Mouse (Mus musculus): ENCODE results near the gene B3gnt2. TPM values are rescaled to one million over a fixed set of nuclear protein-coding genes. Genes with fewer than 3 reads are reported as not detected.

The B3gnt2 gene
- polyA plus RNA-seq, 1 experiment from 2014 or later, result 5.5 TPM

GRCm38 (mm10) chr11:22779821-22780551 lies 80.8 kb downstream of the B3gnt2 start:
- H3K4me3 ChIP-seq, result no peak overlapping the region
- H3K9ac ChIP-seq, result no peak overlapping the region
- no peaks in the 10 kb centered on the region for H3K27me3 ChIP-seq (replicated peaks)
- 44% methylated on average over 6 of the region's 6 CpGs for WGBS (ENCODE audit: insufficient replicate concordance)
- peaks cover 20% of the 10 kb centered on the region for H3K4me1 ChIP-seq
- no peaks in the 10 kb centered on the region for H3K9me3 ChIP-seq (replicated peaks)
- 0 out of 2 replicates have a peak overlapping the region, but pooled peaks have one; percentile 30 for H3K27ac ChIP-seq
- no peak for ATAC-seq
- H3K36me3 ChIP-seq, result no peaks in the 10 kb centered on the region; the same call in 1 of the 2 replicates
- no peak overlapping the region for H3K4me2 ChIP-seq

GRCm38 (mm10) chr11:22778596-22778995 lies 82.2 kb downstream of the B3gnt2 start:
- ATAC-seq, result no peak
- Histone ChIP-seq H3K36me3 (no peaks in the 10 kb centered on the region; the same call in 1 of the 2 replicates), H3K4me2 (no peak overlapping the region), H3K27me3 (replicated peaks) (no peaks in the 10 kb centered on the region), H3K9ac (no peak overlapping the region), H3K27ac (no peak overlapping the region), H3K4me3 (no peak overlapping the region), H3K9me3 (replicated peaks) (no peaks in the 10 kb centered on the region), H3K4me1 (peaks cover 20% of the 10 kb centered on the region)
- 63% methylated on average over 3 of the region's 3 CpGs for WGBS (ENCODE audit: insufficient replicate concordance)

GRCm38 (mm10) chr11:22777531-22777930 lies 83.2 kb downstream of the B3gnt2 start:
- Histone ChIP-seq H3K4me3 (no peak overlapping the region), H3K9ac (no peak overlapping the region), H3K27ac (no peak overlapping the region), H3K9me3 (replicated peaks) (no peaks in the 10 kb centered on the region), H3K4me1 (peaks cover 12% of the 10 kb centered on the region), H3K27me3 (replicated peaks) (no peaks in the 10 kb centered on the region), H3K36me3 (no peaks in the 10 kb centered on the region; the same call in 1 of the 2 replicates), H3K4me2 (no peak overlapping the region)
- 70% methylated on average over 2 of the region's 2 CpGs for WGBS (ENCODE audit: insufficient replicate concordance)
- ATAC-seq, result no peak

- H3K4me3 ChIP-seq, result no peak overlapping the region
- WGBS (ENCODE audit: insufficient replicate concordance), result 73% methylated on average over 2 of the region's 2 CpGs
- no peak for ATAC-seq
- H3K36me3 ChIP-seq, result no peaks in the 10 kb centered on the region; the same call in 1 of the 2 replicates
- H3K27ac ChIP-seq, result no peak overlapping the region
- no peak overlapping the region for H3K9ac ChIP-seq
- peaks cover 8% of the 10 kb centered on the region for H3K4me1 ChIP-seq
- no peaks in the 10 kb centered on the region for H3K27me3 ChIP-seq (replicated peaks)
- H3K4me2 ChIP-seq, result no peak overlapping the region
- no peaks in the 10 kb centered on the region for H3K9me3 ChIP-seq (replicated peaks)
Observed at GRCm38 (mm10) chr11:22774821-22775220, 85.9 kb downstream of the B3gnt2 start.

- H3K9me3 ChIP-seq (replicated peaks), result no peaks in the 10 kb centered on the region
- no peak overlapping the region for H3K9ac ChIP-seq
- H3K36me3 ChIP-seq, result no peaks in the 10 kb centered on the region
- H3K4me2 ChIP-seq, result no peak overlapping the region
- 58% methylated on average over 2 of the region's 2 CpGs for WGBS (ENCODE audit: insufficient replicate concordance)
- no peaks in the 10 kb centered on the region for H3K27me3 ChIP-seq (replicated peaks)
- no peak overlapping the region for H3K27ac ChIP-seq
- peaks cover 8% of the 10 kb centered on the region for H3K4me1 ChIP-seq
- H3K4me3 ChIP-seq, result no peak overlapping the region
- no peak for ATAC-seq
Observed at GRCm38 (mm10) chr11:22766238-22766637, 94.5 kb downstream of the B3gnt2 start.

- 68% methylated on average over 4 of the region's 4 CpGs for WGBS (ENCODE audit: insufficient replicate concordance)
- ATAC-seq, result no peak
- H3K4me1 ChIP-seq, result peaks cover 8% of the 10 kb centered on the region
Observed at GRCm38 (mm10) chr11:22765425-22765824, 95.3 kb downstream of the B3gnt2 start.

GRCm38 (mm10) chr11:22763556-22764295 lies 97.0 kb downstream of the B3gnt2 start:
- H3K4me3 ChIP-seq, result no peak overlapping the region
- no peaks in the 10 kb centered on the region for H3K27me3 ChIP-seq (replicated peaks)
- H3K9ac ChIP-seq, result no peak overlapping the region
- H3K9me3 ChIP-seq (replicated peaks), result no peaks in the 10 kb centered on the region
- ATAC-seq, result no peak
- WGBS (ENCODE audit: insufficient replicate concordance), result 63% methylated on average over 4 of the region's 4 CpGs
- H3K4me1 ChIP-seq, result peaks cover 8% of the 10 kb centered on the region
- H3K36me3 ChIP-seq, result no peaks in the 10 kb centered on the region
- no peak overlapping the region for H3K4me2 ChIP-seq
- no peak overlapping the region for H3K27ac ChIP-seq

More at GRCm38 (mm10) chr11:22765425-22765824, 95.3 kb downstream of the B3gnt2 start:
- Histone ChIP-seq H3K36me3 (no peaks in the 10 kb centered on the region), H3K4me3 (no peak overlapping the region), H3K4me2 (no peak overlapping the region), H3K27ac (no peak overlapping the region), H3K27me3 (replicated peaks) (no peaks in the 10 kb centered on the region), H3K9me3 (replicated peaks) (no peaks in the 10 kb centered on the region), H3K9ac (no peak overlapping the region)

- Histone ChIP-seq H3K36me3 (no peaks in the 10 kb centered on the region), H3K9ac (no peak overlapping the region), H3K4me3 (no peak overlapping the region), H3K27me3 (replicated peaks) (no peaks in the 10 kb centered on the region), H3K27ac (no peak overlapping the region), H3K9me3 (replicated peaks) (no peaks in the 10 kb centered on the region), H3K4me2 (no peak overlapping the region), H3K4me1 (peaks cover 8% of the 10 kb centered on the region)
- WGBS (ENCODE audit: insufficient replicate concordance), result 56% methylated on average over 1 of the region's 1 CpGs
- ATAC-seq, result no peak
Observed at GRCm38 (mm10) chr11:22763055-22763454, 97.7 kb downstream of the B3gnt2 start.

GRCm38 (mm10) chr11:22762236-22762927 lies 98.4 kb downstream of the B3gnt2 start:
- no peak for ATAC-seq
- Histone ChIP-seq H3K9me3 (replicated peaks) (no peaks in the 10 kb centered on the region), H3K9ac (no peak overlapping the region), H3K27ac (no peak overlapping the region), H3K4me2 (no peak overlapping the region), H3K36me3 (no peaks in the 10 kb centered on the region), H3K4me3 (no peak overlapping the region), H3K4me1 (peaks cover 8% of the 10 kb centered on the region), H3K27me3 (replicated peaks) (no peaks in the 10 kb centered on the region)
- WGBS (ENCODE audit: insufficient replicate concordance), result 26% methylated on average over 18 of the region's 18 CpGs

GRCm38 (mm10) chr11:22759783-22760182 lies 101.0 kb downstream of the B3gnt2 start:
- Histone ChIP-seq H3K9me3 (replicated peaks) (no peaks in the 10 kb centered on the region), H3K27ac (no peak overlapping the region), H3K4me2 (no peak overlapping the region), H3K4me1 (peaks cover 8% of the 10 kb centered on the region), H3K27me3 (replicated peaks) (no peaks in the 10 kb centered on the region), H3K4me3 (no peak overlapping the region), H3K9ac (no peak overlapping the region), H3K36me3 (no peaks in the 10 kb centered on the region)
- WGBS (ENCODE audit: insufficient replicate concordance), result 65% methylated on average over 3 of the region's 4 CpGs
- ATAC-seq, result no peak

GRCm38 (mm10) chr11:22756168-22756980 lies 104.4 kb downstream of the B3gnt2 start:
- no peak overlapping the region for H3K4me2 ChIP-seq
- no peak overlapping the region for H3K9ac ChIP-seq
- ATAC-seq, result no peak
- no peaks in the 10 kb centered on the region for H3K36me3 ChIP-seq
- no peak overlapping the region for H3K4me3 ChIP-seq
- no peaks in the 10 kb centered on the region for H3K27me3 ChIP-seq (replicated peaks)
- 74% methylated on average over 3 of the region's 3 CpGs for WGBS (ENCODE audit: insufficient replicate concordance)
- H3K27ac ChIP-seq, result no peak overlapping the region
- H3K4me1 ChIP-seq, result 0 out of 2 replicates have a peak, but pooled peaks cover 3% of the 10 kb centered on the region
- H3K9me3 ChIP-seq (replicated peaks), result no peaks in the 10 kb centered on the region

All from liver, embryonic 12.5 days (tissue).